10 mouse cellular contexts compared by ENCODE assay signal in the genomic region with DNA sequence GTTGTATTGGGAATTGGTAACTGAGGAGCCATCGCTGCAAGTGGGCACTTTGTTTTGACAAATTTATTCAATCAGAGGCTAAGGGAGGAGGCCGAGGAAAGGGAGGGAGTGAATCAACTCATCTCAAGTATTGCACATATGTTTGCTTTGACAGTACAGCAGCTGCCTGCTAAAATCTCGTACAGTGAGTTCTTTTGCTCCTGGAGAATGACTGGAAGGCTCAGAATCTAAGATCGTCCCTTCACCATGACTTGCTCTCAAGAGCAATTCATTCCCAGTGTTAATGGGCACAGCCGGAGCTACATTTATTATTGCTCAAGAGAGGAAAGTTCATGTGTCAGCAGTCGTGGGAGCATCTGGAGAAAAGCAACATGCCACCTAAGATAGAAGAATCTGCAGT.
DNase-seq lines count a peak whose midpoint lies in the region; ATAC-seq lines count a peak whose summit lies in the region.
"Had no signal": no experiment of that assay in that cellular context is flagged by ENCODE, and none has a peak within 500 bp of the region (broad histone marks: within the 10 kb centered on the region; RNA-seq: fewer than 3 reads in every experiment).

No protein-coding gene starts in this region.

- H3K4me1 ChIP-seq in hindbrain, embryonic 11.5 days (replicated peaks; ENCODE audit: control insufficient read depth, insufficient read depth, low read length): no peaks in the 10 kb centered on the region
- peaks cover 13% of the 10 kb centered on the region; the same call in 1 of the 2 replicates for H3K4me1 ChIP-seq in hindbrain, embryonic 10.5 days (replicated peaks)
- peaks cover 16% of the 10 kb centered on the region for H3K4me1 ChIP-seq in hindbrain, embryonic 13.5 days (replicated peaks)
- H3K4me1 ChIP-seq: megakaryocyte, embryonic 14.5 days had no signal

- no peaks in the 10 kb centered on the region for H3K36me3 ChIP-seq in hindbrain, embryonic 11.5 days (ENCODE audit: control insufficient read depth, insufficient read depth, low read length)
- H3K36me3 ChIP-seq in hindbrain, embryonic 10.5 days: no peaks in the 10 kb centered on the region
- no peaks in the 10 kb centered on the region for H3K36me3 ChIP-seq in hindbrain, embryonic 13.5 days

- 44% methylated on average over 6 of the region's 6 CpGs for WGBS in hindbrain, embryonic 11.5 days
- WGBS in hindbrain, embryonic 10.5 days: 42% methylated on average over 6 of the region's 6 CpGs
- 32% methylated on average over 6 of the region's 6 CpGs for WGBS in hindbrain, embryonic 13.5 days

- H3K4me2 ChIP-seq in hindbrain, embryonic 11.5 days (replicated peaks; ENCODE audit: low read depth, low read length): no peak overlapping the region
- H3K4me2 ChIP-seq in hindbrain, embryonic 13.5 days: peak overlapping the region; percentile 42

- DNase-seq in hindbrain, embryonic 11.5 days (ENCODE audit: low spot score): peak; percentile 3
- DNase-seq in hindbrain, embryonic 10.5 days (ENCODE audit: low spot score): no peak
- peak; percentile 16 to 19 for DNase-seq in left cerebral cortex, postnatal 36 days (ENCODE audit: low spot score in 2 of 2)
- peak; percentile 23 to 45 for DNase-seq in right cerebral cortex, adult 2 months (ENCODE audit: low spot score in 2 of 2)
- DNase-seq in cerebellum, adult 11-12 months: no peak
- DNase-seq in urinary bladder, postnatal 25 days (ENCODE audit: low spot score): no peak
- DNase-seq in adrenal gland, postnatal 25 days: no peak

- H3K9ac ChIP-seq in hindbrain, embryonic 11.5 days (ENCODE audit: low read depth, low read length): no peak overlapping the region
- no peak overlapping the region for H3K9ac ChIP-seq in hindbrain, embryonic 13.5 days

- intact Hi-C loops in left cerebral cortex, postnatal 36 days (cut with DNase I): no loop called here

- ATAC-seq in hindbrain, embryonic 11.5 days (ENCODE audit: low FRiP score): no peak
- peak; percentile 24; the same call in 1 of the 2 replicates for ATAC-seq in hindbrain, embryonic 13.5 days (ENCODE audit: low FRiP score)
- ATAC-seq: intestine, postnatal 0 days had no signal

- no peak overlapping the region for H3K27ac ChIP-seq in hindbrain, embryonic 11.5 days (ENCODE audit: low read depth, low read length)
- no peak overlapping the region for H3K27ac ChIP-seq in hindbrain, embryonic 10.5 days
- H3K27ac ChIP-seq in hindbrain, embryonic 13.5 days: 0 out of 2 replicates have a peak overlapping the region, but pooled peaks have one; percentile 23

- H3K9me3 ChIP-seq in hindbrain, embryonic 11.5 days (ENCODE audit: control insufficient read depth, low read length): no peaks in the 10 kb centered on the region
- no peaks in the 10 kb centered on the region for H3K9me3 ChIP-seq in hindbrain, embryonic 10.5 days
- H3K9me3 ChIP-seq in hindbrain, embryonic 13.5 days: no peaks in the 10 kb centered on the region

- H3K27me3 ChIP-seq in hindbrain, embryonic 11.5 days (ENCODE audit: control insufficient read depth, insufficient read depth, low read length): no peaks in the 10 kb centered on the region
- no peaks in the 10 kb centered on the region for H3K27me3 ChIP-seq in hindbrain, embryonic 10.5 days (ENCODE audit: insufficient read depth, poor library complexity, severe bottlenecking)
- H3K27me3 ChIP-seq in hindbrain, embryonic 13.5 days: no peaks in the 10 kb centered on the region
- H3K27me3 ChIP-seq: megakaryocyte, embryonic 14.5 days had no signal

- no peak overlapping the region for H3K4me3 ChIP-seq in hindbrain, embryonic 11.5 days (ENCODE audit: low read depth, low read length)
- no peak overlapping the region for H3K4me3 ChIP-seq in hindbrain, embryonic 10.5 days
- H3K4me3 ChIP-seq in hindbrain, embryonic 13.5 days: no peak overlapping the region
- H3K4me3 ChIP-seq: megakaryocyte, embryonic 14.5 days had no signal

Comparison
In these comparisons a context has a peak if more than half of its experiments do, and no peak if none do; other contexts are left out.
1. DNase-seq: peak in hindbrain, embryonic 11.5 days (single experiment), left cerebral cortex, postnatal 36 days (2 of 2) and right cerebral cortex, adult 2 months (2 of 2); none in hindbrain, embryonic 10.5 days (single experiment), cerebellum, adult 11-12 months (single experiment), urinary bladder, postnatal 25 days (single experiment) and adrenal gland, postnatal 25 days (single experiment).